Mouse (Mus musculus) adrenal gland, postnatal 36 days (tissue): ENCODE measurements at regions not wholly inside any gene's neighbourhood (a gene's known extent, or its start where the extent isn't known, plus 50 kb on each side); places are given as distances from the start of the nearest gene placed in this dataset.
A peak's percentile ranks its signal among the peaks of the same experiment; 100 is the strongest.
"Not testable (repeated sequence)": the region's sequence is repeated elsewhere in the genome, so short reads cannot be mapped to it uniquely, and the experiment has no call there.

Experiments used
- DNase-seq, 2 experiments: peaks; one replicate each; pipeline ENCODE4 v3.0.0; 2021; ENCODE audit warnings: mixed read lengths in 1 of 2

GRCm38 (mm10) chr5:68428822-68429548, 397.4 kb downstream of the Grxcr1 start:
- DNase-seq = not testable (repeated sequence)

- peak in 1 of 2 experiments; percentile 16 for DNase-seq
Observed at GRCm38 (mm10) chr5:68470162-68470561, 438.5 kb downstream of the Grxcr1 start.

GRCm38 (mm10) chr5:68471300-68471699, 439.7 kb downstream of the Grxcr1 start:
- not testable (repeated sequence) for DNase-seq
